Mouse (Mus musculus) gastrocnemius, postnatal 4 days (tissue): ENCODE measurements around the gene Cep57l1. TPM values are rescaled to one million over a fixed set of nuclear protein-coding genes. Genes with fewer than 3 reads are reported as not detected.

ENCODE experiments used
- DNase-seq, 2 experiments: peaks; one replicate each; pipeline ENCODE4 v3.0.0; 2021 to 2022; ENCODE audit warnings: low spot score in 2 of 2, mixed read lengths in 2 of 2
- total RNA-seq, 2 experiments: library from RNA; stranded (reverse); gene quantifications; 2 replicates each; pipeline ENCODE4 v1.2.3; 2021

The Cep57l1 gene
- total RNA-seq, 2 experiments from 2014 or later = 5.4 to 6.5 TPM

DNA sequence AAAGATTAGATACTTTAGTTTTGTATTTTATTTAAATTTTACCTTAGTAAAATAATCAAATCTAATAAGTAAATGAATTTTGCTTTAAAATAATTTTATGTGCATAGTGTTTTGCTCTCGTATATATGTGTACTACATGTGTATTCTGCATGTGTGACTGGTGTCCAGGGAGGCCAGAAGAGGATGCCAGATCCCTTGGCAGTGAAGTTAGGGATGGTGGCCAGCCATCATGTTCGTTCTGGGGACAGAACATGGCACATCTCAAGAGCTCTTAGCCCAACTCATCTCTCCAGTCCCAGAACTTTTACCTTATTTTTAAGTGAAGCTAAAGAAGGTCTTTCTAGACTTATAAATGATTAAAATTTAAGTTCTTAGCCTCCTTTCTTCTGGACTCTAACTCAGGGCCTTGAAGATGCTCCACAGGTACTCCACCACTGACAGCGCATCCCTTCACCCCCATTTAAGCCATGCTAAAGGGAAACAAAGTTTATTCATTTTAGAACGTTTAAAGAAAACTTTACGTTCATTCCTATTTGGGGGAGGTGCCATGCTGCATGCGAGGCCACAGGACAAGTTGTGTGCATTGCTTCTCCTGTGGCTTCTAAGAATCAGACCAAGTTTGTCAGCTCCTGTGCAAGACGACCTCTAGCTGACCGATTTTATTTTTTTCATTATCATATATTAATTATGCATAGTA is 8.5 kb upstream of the Cep57l1 start:
- DNase-seq = no peak

DNA sequence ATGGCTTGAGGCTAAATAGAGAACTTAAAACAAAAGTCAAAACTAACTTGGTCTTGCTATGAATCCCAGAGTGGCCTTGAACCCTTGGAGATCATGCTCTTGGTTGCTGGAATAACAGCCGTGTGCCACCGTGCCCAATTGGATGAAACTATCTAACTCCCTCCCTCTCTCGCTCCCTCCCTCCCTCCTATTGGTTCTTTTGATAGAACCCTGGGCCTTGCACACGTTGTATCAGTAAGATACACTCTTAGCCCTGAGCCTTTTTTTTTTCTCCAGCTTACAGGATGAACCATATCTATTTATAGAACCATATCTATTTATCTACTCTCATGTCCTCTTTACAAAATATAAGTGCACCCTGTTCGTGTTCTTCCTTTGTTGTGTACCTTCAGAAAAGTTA is 6.8 kb upstream of the Cep57l1 start:
- no peak for DNase-seq

DNA sequence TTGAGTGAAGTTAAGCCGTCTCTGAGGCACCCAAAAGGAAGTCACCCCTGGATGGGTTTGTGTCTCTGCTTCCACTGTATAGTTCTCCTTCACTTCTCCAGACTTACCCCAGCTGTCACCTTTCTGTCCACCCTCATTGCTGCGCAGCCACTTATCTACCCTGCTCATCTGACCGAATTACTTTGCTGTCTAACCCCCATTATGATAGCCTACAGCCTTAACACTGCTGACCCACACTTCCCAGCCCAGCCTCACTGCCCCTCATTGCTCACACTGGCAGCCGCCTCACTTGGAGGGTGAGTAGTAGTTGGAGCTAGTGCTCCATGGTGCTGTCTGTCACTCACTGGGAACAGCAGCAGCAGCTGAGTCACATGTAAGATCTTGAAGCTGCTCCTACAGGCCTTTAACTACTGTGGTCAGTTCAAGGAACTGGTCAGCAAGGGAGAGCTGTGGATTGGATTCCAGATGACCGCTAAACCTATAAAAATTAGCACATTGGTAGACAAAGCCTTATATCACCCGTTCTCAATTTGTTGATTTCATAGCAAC is 4.7 kb upstream of the Cep57l1 start:
- no peak for DNase-seq

DNA sequence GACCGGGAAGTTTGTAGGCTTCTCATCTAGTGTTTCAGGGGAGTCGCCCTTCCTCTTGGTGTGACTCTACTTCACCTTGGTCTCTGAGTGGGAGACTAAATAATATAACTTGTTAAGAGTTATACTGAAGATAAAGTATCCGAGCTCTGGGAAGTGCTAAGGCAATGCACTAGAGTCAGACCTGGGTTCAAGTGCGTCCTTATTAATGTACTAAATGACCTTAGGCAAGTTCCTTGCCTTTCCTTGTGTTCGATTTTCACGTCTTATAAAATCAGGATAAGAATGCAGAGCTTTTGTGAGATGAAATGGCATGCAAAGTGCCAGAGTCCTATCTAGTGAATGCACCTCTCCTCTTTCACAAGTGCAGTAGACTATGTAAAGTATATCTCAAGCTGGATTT is 2.9 kb upstream of the Cep57l1 start:
- no peak for DNase-seq

DNA sequence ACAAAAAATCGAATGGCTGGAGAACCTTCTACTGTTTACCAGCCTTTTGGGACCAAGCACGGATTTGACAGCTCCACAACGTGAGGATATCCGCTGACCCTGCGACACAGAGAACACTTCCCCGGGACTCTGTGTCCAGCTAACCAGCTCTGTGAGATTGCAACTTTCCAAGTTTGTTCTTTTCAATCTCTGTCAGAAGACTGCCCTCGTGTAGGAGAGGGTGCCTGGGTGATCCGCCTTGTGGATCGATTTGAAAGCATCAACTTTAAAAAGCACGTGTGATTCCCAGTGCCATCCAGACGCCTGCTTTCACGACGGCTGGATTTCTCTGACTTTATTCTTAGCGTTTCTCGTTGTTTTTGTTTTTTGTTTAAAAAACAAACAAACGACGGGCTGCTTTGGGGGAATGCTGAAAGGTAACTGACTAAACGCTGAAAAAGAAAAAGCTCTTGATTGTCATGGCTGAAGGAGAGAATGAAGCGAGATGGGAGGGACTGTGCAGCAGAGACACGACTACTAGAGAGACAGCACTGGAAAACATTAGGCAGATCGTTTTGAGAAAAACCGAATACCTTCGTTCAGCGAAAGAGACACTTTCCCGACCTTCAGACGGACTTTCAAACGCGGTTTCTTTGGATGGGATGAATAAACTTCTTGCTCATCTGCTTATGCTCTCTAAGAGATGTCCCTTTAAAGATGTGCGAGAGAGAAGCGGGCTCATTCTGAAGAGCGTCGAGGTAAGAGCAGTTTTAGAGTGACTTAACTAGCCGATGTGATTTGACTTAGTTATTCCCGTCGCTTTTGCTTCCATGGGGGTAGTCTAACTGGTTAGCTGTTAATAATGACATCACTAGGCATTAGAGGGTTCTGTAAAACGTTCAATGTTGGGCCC is 1.1 kb upstream of the Cep57l1 start:
- no peak for DNase-seq

- peak; percentile 33 to 82 for DNase-seq
Measured at GRCm38 (mm10) chr10:41809080-41809770, 446 bp downstream of the Cep57l1 start.

DNA sequence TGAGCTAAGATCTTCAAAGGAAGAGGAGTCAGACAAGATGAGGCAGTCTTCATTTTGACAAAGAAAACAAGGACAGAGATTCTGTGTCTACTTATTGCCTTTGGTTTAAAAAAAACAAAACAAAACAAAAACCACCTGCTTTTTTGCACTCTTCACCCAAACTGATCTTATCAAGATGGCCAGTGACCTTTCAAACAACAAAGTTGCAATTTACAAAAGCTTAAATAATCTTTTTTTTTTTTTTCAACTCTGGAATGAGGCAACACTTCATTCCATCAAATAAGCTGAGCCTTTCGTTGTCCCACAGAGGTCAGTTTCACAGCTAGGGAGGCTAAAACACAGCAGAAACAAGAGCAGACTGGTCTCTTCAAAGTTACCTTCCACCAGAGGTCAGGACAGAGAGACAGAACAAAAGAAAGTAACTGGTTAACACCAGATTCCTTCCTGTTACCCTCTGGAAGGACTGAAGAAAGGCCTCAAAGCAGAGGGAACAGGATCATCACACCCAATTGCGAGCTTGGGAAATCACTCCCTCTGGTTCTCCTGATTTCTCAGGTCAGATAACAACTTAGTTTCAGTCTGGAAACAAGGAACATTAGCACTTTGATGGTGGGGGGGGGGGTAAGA is 3.8 kb downstream of the Cep57l1 start:
- no peak for DNase-seq

GRCm38 (mm10) chr10:41804711-41805110 is 5.0 kb downstream of the Cep57l1 start:
- no peak for DNase-seq

DNA sequence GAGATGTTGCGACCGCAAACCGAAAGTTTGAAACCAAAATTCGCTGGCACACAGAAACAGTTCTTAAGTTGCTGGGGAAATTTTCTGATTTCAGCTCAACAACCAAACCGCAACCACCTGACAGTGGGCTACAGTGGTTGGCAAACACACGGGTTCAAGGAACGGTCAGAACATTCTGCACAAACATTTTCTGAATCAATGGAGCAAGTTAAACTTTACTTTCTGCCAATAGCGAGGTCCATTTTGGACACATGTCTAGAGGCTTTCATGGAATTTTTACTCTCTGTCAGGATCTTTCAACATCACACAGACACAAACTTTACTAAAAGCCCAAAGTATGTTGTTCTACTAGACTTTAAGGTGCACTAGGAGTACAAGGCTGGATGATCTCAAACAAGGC is 6.2 kb downstream of the Cep57l1 start:
- no peak for DNase-seq

GRCm38 (mm10) chr10:41797253-41797652 is 12.4 kb downstream of the Cep57l1 start:
- no peak for DNase-seq

DNA sequence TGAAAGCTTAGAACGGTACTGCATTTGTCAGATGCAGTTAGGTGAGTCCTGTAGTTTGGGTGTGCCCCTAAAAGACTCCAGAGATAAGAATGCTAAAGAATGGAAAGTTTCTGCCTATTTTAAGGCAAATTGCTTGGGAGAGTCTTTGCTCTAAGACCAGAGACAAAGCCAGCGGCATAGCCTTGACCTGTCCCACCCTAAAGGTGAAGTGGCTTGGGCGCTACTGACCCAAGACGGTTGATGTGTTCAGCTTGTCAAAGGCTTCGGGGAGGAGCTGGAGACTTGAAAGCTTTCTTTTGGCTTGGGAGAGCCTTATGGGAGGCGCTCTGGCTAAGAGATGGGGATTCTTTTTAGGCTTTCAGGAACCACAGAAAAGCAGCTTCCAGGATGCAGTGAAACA is 17.3 kb downstream of the Cep57l1 start:
- DNase-seq = no peak

DNA sequence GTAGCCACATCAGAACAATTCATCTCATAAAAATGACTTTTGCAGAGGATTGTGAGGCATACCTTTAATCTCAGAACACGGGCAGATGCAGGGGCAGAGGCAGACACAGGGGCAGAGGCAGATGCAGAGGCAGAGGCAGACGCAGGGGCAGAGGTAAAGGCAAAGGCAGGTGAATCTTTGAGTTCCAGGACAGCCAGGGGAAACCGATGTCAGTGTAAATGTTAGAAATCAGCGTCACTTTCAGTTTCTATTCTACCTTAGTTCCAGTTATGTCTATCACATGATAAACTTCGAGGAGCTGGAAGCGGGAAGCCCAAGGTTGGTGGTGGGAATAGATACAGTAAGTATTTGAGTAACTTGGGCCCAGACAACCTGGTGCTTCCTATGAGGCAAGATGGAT is 42.4 kb downstream of the Cep57l1 start:
- DNase-seq = no peak

GRCm38 (mm10) chr10:41766280-41766679 is 43.4 kb downstream of the Cep57l1 start:
- no peak for DNase-seq

GRCm38 (mm10) chr10:41765586-41765985 is 44.1 kb downstream of the Cep57l1 start:
- no peak for DNase-seq

DNA sequence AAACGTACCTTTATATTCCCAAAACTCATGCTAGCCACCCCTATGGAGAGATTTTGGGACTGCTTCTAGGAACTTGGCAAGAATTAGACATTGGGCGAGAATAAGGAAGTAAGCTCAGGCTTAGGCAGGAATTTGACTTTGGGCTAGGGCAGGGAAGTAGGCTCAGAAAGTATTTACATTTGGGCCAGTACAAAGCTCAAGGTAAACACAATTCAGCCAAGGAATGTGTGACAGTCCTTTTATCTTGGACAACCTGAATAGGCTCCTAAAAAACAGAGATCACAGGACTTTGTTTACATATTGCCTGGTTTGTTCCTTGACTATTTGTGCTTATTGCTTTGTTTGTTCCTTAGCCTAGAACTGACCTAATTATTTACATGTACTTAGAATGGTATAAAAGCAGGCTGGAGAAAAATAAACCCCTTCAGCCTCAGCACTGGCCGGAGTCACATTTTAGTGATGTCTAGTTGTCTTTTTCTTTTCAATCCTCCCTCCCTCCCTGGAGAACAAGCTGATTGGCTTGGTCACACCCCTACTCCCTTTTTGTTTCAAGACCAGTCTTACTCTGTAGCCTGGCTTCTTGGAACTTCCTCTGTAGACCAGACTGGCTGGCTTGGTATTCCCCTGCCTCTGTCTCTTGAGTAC is 45.8 kb downstream of the Cep57l1 start:
- DNase-seq = no peak

- no peak for DNase-seq
Measured at GRCm38 (mm10) chr10:41760866-41761265, 48.8 kb downstream of the Cep57l1 start.

- DNase-seq = no peak
Measured at GRCm38 (mm10) chr10:41758041-41758440, 51.6 kb downstream of the Cep57l1 start.

DNA sequence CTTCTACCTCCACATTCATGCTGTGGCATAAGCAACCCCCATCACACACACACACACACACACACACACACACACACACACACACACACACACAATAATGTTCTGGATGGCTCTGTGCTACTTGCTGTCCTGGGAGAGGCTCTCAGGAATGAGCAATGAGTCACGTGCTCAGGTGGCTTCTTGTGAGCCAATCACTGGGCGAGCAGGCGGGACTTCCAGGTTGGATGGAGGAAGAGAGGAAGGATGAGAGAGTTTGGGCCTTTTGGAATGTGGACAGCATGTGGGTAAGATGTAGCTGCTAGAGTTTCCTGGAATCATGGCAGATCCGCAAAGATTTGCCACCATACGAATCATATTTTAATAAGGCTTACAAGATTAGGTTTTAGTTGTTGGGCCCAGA is 52.4 kb downstream of the Cep57l1 start:
- no peak for DNase-seq

- DNase-seq = no peak
Measured at GRCm38 (mm10) chr10:41751867-41752480, 57.7 kb downstream of the Cep57l1 start.

- DNase-seq = no peak
Measured at GRCm38 (mm10) chr10:41749306-41749705, 60.4 kb downstream of the Cep57l1 start.
